12 mouse cellular contexts compared by ENCODE assay signal in the genomic region with DNA sequence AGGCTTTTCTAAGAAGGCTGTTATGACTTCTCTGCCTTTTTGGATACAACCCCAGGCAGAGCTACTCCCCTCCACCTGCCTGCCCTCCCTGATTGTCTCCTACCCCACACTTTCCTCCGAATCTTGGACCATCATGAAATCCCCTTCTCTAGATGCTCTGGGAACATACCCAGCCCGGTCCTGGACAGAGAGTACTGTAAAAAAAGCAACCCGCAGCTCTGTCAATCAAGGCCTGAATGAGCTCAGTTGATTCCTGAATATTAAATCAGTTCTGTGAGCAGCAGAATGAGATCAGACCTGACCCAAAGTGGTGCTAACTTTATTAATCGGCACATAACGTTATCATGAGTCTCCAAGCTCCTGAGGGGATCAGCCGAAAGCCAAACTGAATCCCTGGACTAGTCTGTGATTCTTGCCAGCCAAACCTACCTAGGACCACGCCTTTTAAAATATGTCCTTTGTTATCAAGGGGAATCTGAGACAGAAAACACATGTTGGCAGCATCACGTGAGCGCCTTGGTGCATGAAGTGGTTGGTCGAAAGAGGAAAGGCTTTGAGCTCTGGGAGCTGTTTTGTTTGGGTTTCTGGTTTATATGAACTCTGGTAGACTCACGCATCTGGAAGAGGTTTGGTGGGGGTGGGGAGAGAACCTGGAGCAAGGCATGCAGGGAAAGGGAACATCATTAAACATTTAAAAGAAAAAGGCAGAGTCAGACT.
DNase-seq lines count a peak whose midpoint lies in the region; ATAC-seq and TF ChIP-seq lines count a peak whose summit lies in the region.
"Had no signal": no experiment of that assay in that cellular context is flagged by ENCODE, and none has a peak within 500 bp of the region (broad histone marks: within the 10 kb centered on the region; RNA-seq: fewer than 3 reads in every experiment).

No protein-coding gene starts in this region.

- TF ChIP-seq CTCF in cerebellum, adult 2 months (IDR thresholded peaks at IDR 0.05; ENCODE audit: borderline replicate concordance, insufficient read depth, low read depth, low read length), result no peak

- H3K4me3 ChIP-seq in cerebellum, adult 2 months (replicated peaks; ENCODE audit: insufficient read depth, low read depth, low read length), result peak overlapping the region; percentile 86
- no peak overlapping the region for H3K4me3 ChIP-seq in midbrain, embryonic 11.5 days (ENCODE audit: low read depth, low read length)
- no peak overlapping the region for H3K4me3 ChIP-seq in midbrain, embryonic 15.5 days
- no peak overlapping the region for H3K4me3 ChIP-seq in hindbrain, embryonic 15.5 days
- H3K4me3 ChIP-seq: midbrain, embryonic 12.5 days had no signal

- no peaks in the 10 kb centered on the region for H3K9me3 ChIP-seq in midbrain, embryonic 11.5 days (ENCODE audit: control insufficient read depth, low read length)
- no peaks in the 10 kb centered on the region for H3K9me3 ChIP-seq in midbrain, embryonic 15.5 days
- H3K9me3 ChIP-seq in hindbrain, embryonic 15.5 days, result no peaks in the 10 kb centered on the region
- H3K9me3 ChIP-seq: midbrain, embryonic 12.5 days had no signal

- WGBS in cerebellum, adult 2 months, result 26% methylated on average over 11 of the region's 11 CpGs
- 79% methylated on average over 11 of the region's 11 CpGs for WGBS in midbrain, embryonic 11.5 days
- WGBS in midbrain, embryonic 15.5 days, result 62% methylated on average over 11 of the region's 11 CpGs
- WGBS in hindbrain, embryonic 15.5 days, result 65% methylated on average over 11 of the region's 11 CpGs

- H3K27me3 ChIP-seq in cerebellum, adult 2 months (ENCODE audit: control insufficient read depth, insufficient read depth, low read length), result no peaks in the 10 kb centered on the region
- no peaks in the 10 kb centered on the region for H3K27me3 ChIP-seq in midbrain, embryonic 11.5 days (ENCODE audit: control insufficient read depth, insufficient read depth, low read length)
- no peaks in the 10 kb centered on the region for H3K27me3 ChIP-seq in midbrain, embryonic 15.5 days (replicated peaks)
- no peaks in the 10 kb centered on the region for H3K27me3 ChIP-seq in hindbrain, embryonic 15.5 days
- H3K27me3 ChIP-seq: Patski had no signal

- no peak overlapping the region for H3K4me2 ChIP-seq in midbrain, embryonic 11.5 days
- no peak overlapping the region for H3K4me2 ChIP-seq in midbrain, embryonic 15.5 days
- peak overlapping the region; percentile 17 for H3K4me2 ChIP-seq in hindbrain, embryonic 15.5 days
- H3K4me2 ChIP-seq: midbrain, embryonic 12.5 days had no signal

- H3K36me3 ChIP-seq in midbrain, embryonic 11.5 days (ENCODE audit: control insufficient read depth, insufficient read depth, low read length), result no peaks in the 10 kb centered on the region
- no peaks in the 10 kb centered on the region for H3K36me3 ChIP-seq in midbrain, embryonic 15.5 days (replicated peaks)
- no peaks in the 10 kb centered on the region for H3K36me3 ChIP-seq in hindbrain, embryonic 15.5 days
- H3K36me3 ChIP-seq: midbrain, embryonic 12.5 days had no signal

- peak; percentile 39 to 44 for DNase-seq in cerebellum, adult 2 months
- no peak for DNase-seq in cerebellum, adult 11-12 months
- DNase-seq in midbrain, embryonic 11.5 days (ENCODE audit: low spot score, missing footprints), result peak; percentile 85
- DNase-seq in layer of hippocampus, postnatal 25 days (ENCODE audit: extremely low spot score in 1 of 2, low spot score in 1 of 2), result no peak
- DNase-seq: gastrocnemius, postnatal 25 days; lung, adult 18-20 months had no signal

- H3K27ac ChIP-seq in cerebellum, adult 2 months (ENCODE audit: insufficient read depth, low read length), result peak overlapping the region; percentile 82
- H3K27ac ChIP-seq in midbrain, embryonic 11.5 days (ENCODE audit: low read depth, low read length), result no peak overlapping the region
- no peak overlapping the region for H3K27ac ChIP-seq in midbrain, embryonic 15.5 days
- H3K27ac ChIP-seq in hindbrain, embryonic 15.5 days (replicated peaks), result no peak overlapping the region
- H3K27ac ChIP-seq: midbrain, embryonic 12.5 days had no signal

- no peak for ATAC-seq in midbrain, embryonic 11.5 days (ENCODE audit: low FRiP score)
- ATAC-seq in midbrain, embryonic 15.5 days (replicated peaks), result no peak
- ATAC-seq in hindbrain, embryonic 15.5 days (ENCODE audit: low FRiP score, low read depth), result no peak
- ATAC-seq in activated CD4-positive, CD25-positive, alpha-beta regulatory T cell, adult 4 months, result no peak
- no peak for ATAC-seq in inflammation-experienced regulatory T-cells, adult 6 months
- ATAC-seq: Patski had no signal

- no peak overlapping the region for H3K9ac ChIP-seq in midbrain, embryonic 11.5 days (ENCODE audit: low read length)
- H3K9ac ChIP-seq in midbrain, embryonic 15.5 days, result no peak overlapping the region
- H3K9ac ChIP-seq in hindbrain, embryonic 15.5 days, result no peak overlapping the region
- H3K9ac ChIP-seq: midbrain, embryonic 12.5 days had no signal

- peaks cover 27% of the 10 kb centered on the region; the same call in 1 of the 2 replicates for H3K4me1 ChIP-seq in cerebellum, adult 2 months (ENCODE audit: control insufficient read depth, insufficient read depth, low read length)
- peaks cover 6% of the 10 kb centered on the region for H3K4me1 ChIP-seq in midbrain, embryonic 11.5 days (ENCODE audit: control insufficient read depth, insufficient read depth, low read length)
- H3K4me1 ChIP-seq in midbrain, embryonic 15.5 days, result peaks cover 29% of the 10 kb centered on the region
- peaks cover 24% of the 10 kb centered on the region for H3K4me1 ChIP-seq in hindbrain, embryonic 15.5 days (replicated peaks)

- peak; percentile 18; the same call in 1 of the 2 replicates for TF ChIP-seq POLR2A in cerebellum, adult 2 months (IDR thresholded peaks at IDR 0.05; ENCODE audit: borderline replicate concordance, insufficient read depth, low read length)

Comparison
In these comparisons a context has a peak if more than half of its experiments do, and no peak if none do; other contexts are left out.
1. DNase-seq: peak in cerebellum, adult 2 months (2 of 2) and midbrain, embryonic 11.5 days (single experiment); none in cerebellum, adult 11-12 months (single experiment) and layer of hippocampus, postnatal 25 days (0 of 2).